Mouse (Mus musculus): Measurements from ENCODE around the gene Ubtfl1.

- TF ChIP-seq CTCF (IDR thresholded peaks at IDR 0.05; ENCODE audit: borderline replicate concordance, insufficient read depth, low read length) (no peak), POLR2A (IDR thresholded peaks at IDR 0.05; ENCODE audit: low read depth, low read length) (no peak)
Observed at GRCm38 (mm10) chr9:18399629-18400028, 4.6 kb upstream of the Ubtfl1 start.
